Mouse (Mus musculus) ES-Bruce4 (cell line): ENCODE data around the gene Aaas. TPM values are rescaled to one million over a fixed set of nuclear protein-coding genes. Genes with fewer than 3 reads are reported as not detected.

ENCODE experiments used
- H3K27ac ChIP-seq: 2 replicates; pipeline ENCODE4 v1.5.1; 2012; ENCODE audit warnings: low read length, inconsistent platforms; ENCODE audit not compliant: insufficient read depth
- H3K27me3 ChIP-seq: 2 replicates; pipeline ENCODE4 v1.6.1; 2012; ENCODE audit warnings: mild to moderate bottlenecking, low read length, inconsistent platforms; ENCODE audit not compliant: control insufficient read depth, poor library complexity, insufficient read depth, severe bottlenecking
- H3K36me3 ChIP-seq: 2 replicates; pipeline ENCODE4 v1.6.1; 2012; ENCODE audit warnings: inconsistent platforms, mild to moderate bottlenecking, low read length, moderate library complexity; ENCODE audit not compliant: control insufficient read depth, poor library complexity, insufficient read depth, severe bottlenecking
- H3K4me1 ChIP-seq: one replicate; pipeline ENCODE4 v1.8.1; 2011; ENCODE audit warnings: low read length; ENCODE audit not compliant: control insufficient read depth, insufficient read depth
- H3K4me3 ChIP-seq: 2 replicates; pipeline ENCODE4 v1.5.1; 2011; ENCODE audit warnings: low read depth, mild to moderate bottlenecking, low read length
- H3K9ac ChIP-seq: 2 replicates; pipeline ENCODE4 v1.6.1; 2012; ENCODE audit warnings: low read depth, mild to moderate bottlenecking, inconsistent platforms; ENCODE audit not compliant: poor library complexity, severe bottlenecking
- H3K9me3 ChIP-seq: replicated peaks from 2 replicates; pipeline ENCODE4 v1.6.1; 2012; ENCODE audit warnings: mild to moderate bottlenecking, low read length, inconsistent platforms; ENCODE audit not compliant: control insufficient read depth, poor library complexity, insufficient read depth, severe bottlenecking
- CTCF ChIP-seq: IDR thresholded peaks from one replicate; pipeline ENCODE4 v1.8.1; 2011; ENCODE audit warnings: low read depth, low read length
- EP300 ChIP-seq: IDR thresholded peaks from 2 replicates; pipeline ENCODE4 v1.6.1; 2011; ENCODE audit warnings: low read depth, low read length; ENCODE audit not compliant: insufficient read depth
- POLR2A ChIP-seq: IDR thresholded peaks from one replicate; pipeline ENCODE4 v1.8.1; 2011; ENCODE audit warnings: low read length; ENCODE audit not compliant: insufficient read depth
- polyA plus RNA-seq: library from polyadenylated mRNA; stranded (reverse); fragments of >200 nt; gene quantifications from 2 replicates; pipeline ENCODE4 v1.2.4, GENCODE M21; 2011; ENCODE audit warnings: low read depth; ENCODE audit not compliant: missing spikeins, insufficient read depth, insufficient read length

The Aaas gene
- polyA plus RNA-seq, 1 experiment, result 196 TPM

GRCm38 (mm10) chr15:102310074-102310845 lies 40.3 kb downstream of the Aaas start:
- Histone ChIP-seq H3K9ac (no peak overlapping the region), H3K36me3 (peaks cover 81% of the 10 kb centered on the region), H3K27me3 (no peaks in the 10 kb centered on the region), H3K9me3 (no peaks in the 10 kb centered on the region), H3K27ac (no peak overlapping the region), H3K4me3 (no peak overlapping the region), H3K4me1 (no peaks in the 10 kb centered on the region)
- TF ChIP-seq POLR2A (no peak), CTCF (no peak), EP300 (no peak)

GRCm38 (mm10) chr15:102308717-102309116 lies 41.9 kb downstream of the Aaas start:
- no peak for TF ChIP-seq EP300
- TF ChIP-seq CTCF, result no peak
- no peak for TF ChIP-seq POLR2A
- H3K27ac ChIP-seq, result no peak overlapping the region
- H3K36me3 ChIP-seq, result peaks cover 81% of the 10 kb centered on the region

GRCm38 (mm10) chr15:102302542-102302941 lies 48.0 kb downstream of the Aaas start:
- no peaks in the 10 kb centered on the region for H3K9me3 ChIP-seq
- no peak overlapping the region for H3K4me3 ChIP-seq
- no peaks in the 10 kb centered on the region for H3K4me1 ChIP-seq
- peaks cover 69% of the 10 kb centered on the region for H3K36me3 ChIP-seq
- no peak for TF ChIP-seq CTCF
- TF ChIP-seq POLR2A, result no peak
- H3K27me3 ChIP-seq, result no peaks in the 10 kb centered on the region
- no peak overlapping the region for H3K27ac ChIP-seq
- no peak overlapping the region for H3K9ac ChIP-seq

More at GRCm38 (mm10) chr15:102308717-102309116, 41.9 kb downstream of the Aaas start:
- no peaks in the 10 kb centered on the region for H3K9me3 ChIP-seq
- H3K4me3 ChIP-seq, result no peak overlapping the region
- no peaks in the 10 kb centered on the region for H3K4me1 ChIP-seq
- no peak overlapping the region for H3K9ac ChIP-seq
- H3K27me3 ChIP-seq, result no peaks in the 10 kb centered on the region

GRCm38 (mm10) chr15:102296368-102297006 lies 54.1 kb downstream of the Aaas start:
- H3K4me3 ChIP-seq, result peak overlapping the region; percentile 79
- TF ChIP-seq POLR2A, result no peak
- no peak for TF ChIP-seq CTCF
- no peak for TF ChIP-seq EP300
- no peaks in the 10 kb centered on the region for H3K9me3 ChIP-seq
- H3K27ac ChIP-seq, result no peak overlapping the region
- no peaks in the 10 kb centered on the region for H3K27me3 ChIP-seq
- H3K4me1 ChIP-seq, result no peaks in the 10 kb centered on the region
- H3K36me3 ChIP-seq, result peaks cover 32% of the 10 kb centered on the region
- H3K9ac ChIP-seq, result peak overlapping the region; percentile 70

- H3K9ac ChIP-seq, result peak within 1 kb of the TSS; percentile 70
- no peak within 1 kb of the TSS for H3K27ac ChIP-seq
These were observed 54.8 kb downstream of the Aaas start, which contains the start of gene Espl1 for GRCm38 (mm10) chr15:102295633-102296367. Espl1 (plus strand) TSS chr15:102296266.

More at GRCm38 (mm10) chr15:102295633-102296367, 54.8 kb downstream of the Aaas start, which contains the start of gene Espl1:
- peak within 1 kb of the TSS; percentile 79 for H3K4me3 ChIP-seq
- H3K9me3 ChIP-seq, result no peaks in the 10 kb centered on the region
- TF ChIP-seq EP300, result no peak
- TF ChIP-seq CTCF, result no peak
- TF ChIP-seq POLR2A, result peak; percentile 87
- peaks cover 29% of the 10 kb centered on the region for H3K36me3 ChIP-seq
- H3K4me1 ChIP-seq, result no peaks in the 10 kb centered on the region
- no peaks in the 10 kb centered on the region for H3K27me3 ChIP-seq

Other genes starting within 250 kb of the Aaas start
- gene Spryd3, start 214.5 kb downstream of the Aaas start, polyA plus RNA-seq, result 11.7 and 15.1 TPM in 2 replicates
- 2.0 and 2.2 TPM in 2 replicates for gene Igfbp6, start 206.4 kb downstream of the Aaas start, polyA plus RNA-seq
- 0.45 TPM in 1 of 2 replicates, not detected in the other for gene Soat2, start 200.2 kb downstream of the Aaas start, polyA plus RNA-seq
- gene Zfp740, start 147.5 kb downstream of the Aaas start, polyA plus RNA-seq, result 53.7 and 54.3 TPM in 2 replicates
- 17.8 and 19.3 TPM in 2 replicates for gene Csad, start 146.0 kb downstream of the Aaas start, polyA plus RNA-seq
- 3.1 and 9.7 TPM in 2 replicates for gene Itgb7, start 118.8 kb downstream of the Aaas start, polyA plus RNA-seq
- 38.6 and 42.7 TPM in 2 replicates for gene Rarg, start 93.3 kb downstream of the Aaas start, polyA plus RNA-seq
- gene Gm9918, start 80.2 kb downstream of the Aaas start, polyA plus RNA-seq, result 0.81 and 1.1 TPM in 2 replicates
- gene Mfsd5, start 71.3 kb downstream of the Aaas start, polyA plus RNA-seq, result 23.2 and 28.0 TPM in 2 replicates
- gene Espl1, start 54.5 kb downstream of the Aaas start, polyA plus RNA-seq, result 68.7 and 71.7 TPM in 2 replicates
- gene Pfdn5, start 24.7 kb downstream of the Aaas start, polyA plus RNA-seq, result 233 and 309 TPM in 2 replicates
- gene Myg1, start 19.1 kb downstream of the Aaas start, polyA plus RNA-seq, result 38.6 and 48.8 TPM in 2 replicates
- gene Sp7, start 16.4 kb upstream of the Aaas start, polyA plus RNA-seq, result not detected in 2 replicates
- 103 and 106 TPM in 2 replicates for gene Sp1, start 55.4 kb upstream of the Aaas start, polyA plus RNA-seq
- gene Amhr2, start 94.6 kb upstream of the Aaas start, polyA plus RNA-seq, result 1.8 and 2.8 TPM in 2 replicates
- 49.7 and 55.4 TPM in 2 replicates for gene Prr13, start 108.3 kb upstream of the Aaas start, polyA plus RNA-seq
- gene Pcbp2, start 119.8 kb upstream of the Aaas start, polyA plus RNA-seq, result 1,129 and 1,194 TPM in 2 replicates
- not detected in 2 replicates for gene Gm10337, start 153.0 kb upstream of the Aaas start, polyA plus RNA-seq
- 11.1 and 14.0 TPM in 2 replicates for gene Map3k12, start 166.3 kb upstream of the Aaas start, polyA plus RNA-seq
- 45.3 and 47.5 TPM in 2 replicates for gene Tarbp2, start 167.4 kb upstream of the Aaas start, polyA plus RNA-seq
- gene Npff, start 174.2 kb upstream of the Aaas start, polyA plus RNA-seq, result 0.68 and 1.0 TPM in 2 replicates